12 mouse cellular contexts compared by ENCODE assay signal in the genomic region with DNA sequence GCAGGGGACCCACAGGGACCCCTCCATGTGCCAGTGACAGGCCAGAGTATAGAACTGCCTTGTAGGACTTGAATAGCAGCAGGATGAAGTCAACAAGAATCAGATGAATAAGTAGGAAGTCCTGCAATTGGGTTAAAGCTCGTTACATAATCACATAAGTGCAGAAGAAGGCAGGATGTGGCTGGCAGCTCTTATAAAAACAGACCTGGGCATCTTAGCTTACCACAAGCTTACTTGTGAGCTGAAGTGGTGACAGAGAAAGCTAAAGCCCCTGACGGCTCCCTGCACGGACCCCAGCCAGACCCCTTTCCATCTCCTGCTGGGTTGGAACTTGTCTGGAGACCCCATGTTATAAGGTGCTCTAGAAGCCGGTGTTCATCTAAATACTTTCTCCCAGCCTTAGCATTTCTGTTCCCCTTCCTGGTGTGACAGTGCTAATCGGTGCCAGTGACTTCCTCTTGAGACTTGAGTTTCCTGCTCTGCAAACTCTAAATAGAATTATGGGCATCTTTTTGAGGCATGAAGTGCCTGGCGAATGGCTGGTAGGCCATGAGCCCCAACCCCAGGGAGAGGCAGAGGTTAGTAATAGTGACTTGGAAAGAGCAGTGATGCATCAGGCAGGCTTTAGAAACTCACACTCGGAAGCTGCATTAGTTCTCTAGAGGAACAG. TPM values are rescaled to one million over a fixed set of nuclear protein-coding genes. Genes with fewer than 3 reads are reported as not detected.
A peak's percentile ranks its signal among the peaks of the same experiment; 100 is the strongest.
DNase-seq lines count a peak whose midpoint lies in the region; ATAC-seq and TF ChIP-seq lines count a peak whose summit lies in the region.
"Had no signal": no experiment of that assay in that cellular context is flagged by ENCODE, and none has a peak within 500 bp of the region (broad histone marks: within the 10 kb centered on the region; RNA-seq: fewer than 3 reads in every experiment).

No protein-coding gene starts in this region.

- DNase-seq in frontal cortex, postnatal 10 days (ENCODE audit: low spot score in 2 of 2), result no peak
- DNase-seq in spleen, postnatal 36 days (ENCODE audit: low spot score in 2 of 2), result peak; percentile 22 to 35
- no peak for DNase-seq in spleen, postnatal 14 days (ENCODE audit: low spot score in 2 of 2)
- DNase-seq in skeletal muscle tissue, adult 2 months (ENCODE audit: low read depth, low spot score), result peak; percentile 46
- DNase-seq in kidney, adult 11 months, result no peak
- no peak for DNase-seq in forebrain, postnatal 0 days
- DNase-seq: heart, postnatal 14 days; kidney, postnatal 36 days; left cerebral cortex, postnatal 4 days had no signal

- peaks cover 98% of the 10 kb centered on the region for H3K4me1 ChIP-seq in liver, embryonic 12.5 days
- 0 out of 2 replicates have a peak, but pooled peaks cover 7% of the 10 kb centered on the region for H3K4me1 ChIP-seq in forebrain, postnatal 0 days (ENCODE audit: insufficient read depth)

- H3K36me3 ChIP-seq in liver, embryonic 12.5 days, result peaks cover 83% of the 10 kb centered on the region
- 0 out of 2 replicates have a peak, but pooled peaks cover 13% of the 10 kb centered on the region for H3K36me3 ChIP-seq in forebrain, postnatal 0 days (ENCODE audit: insufficient read depth)
- H3K36me3 ChIP-seq: midbrain, embryonic 10.5 days had no signal

- peak overlapping the region; percentile 98 for H3K4me2 ChIP-seq in liver, embryonic 12.5 days
- H3K4me2 ChIP-seq in forebrain, postnatal 0 days (ENCODE audit: low read depth), result no peak overlapping the region

- H3K9me3 ChIP-seq in liver, embryonic 12.5 days (replicated peaks), result no peaks in the 10 kb centered on the region
- no peaks in the 10 kb centered on the region for H3K9me3 ChIP-seq in forebrain, postnatal 0 days (ENCODE audit: low read length)
- H3K9me3 ChIP-seq: midbrain, embryonic 10.5 days had no signal

- peak overlapping the region; percentile 70 for H3K27ac ChIP-seq in liver, embryonic 12.5 days
- H3K27ac ChIP-seq in forebrain, postnatal 0 days (ENCODE audit: low read depth, low read length), result no peak overlapping the region
- H3K27ac ChIP-seq: midbrain, embryonic 10.5 days had no signal

- no peak for TF ChIP-seq CTCF in forebrain, postnatal 0 days (IDR thresholded peaks at IDR 0.05; ENCODE audit: low read depth)

- 0 out of 2 replicates have a peak overlapping the region, but pooled peaks have one; percentile 12 for H3K9ac ChIP-seq in liver, embryonic 12.5 days
- no peak overlapping the region for H3K9ac ChIP-seq in forebrain, postnatal 0 days

- H3K27me3 ChIP-seq in liver, embryonic 12.5 days (replicated peaks), result peaks cover 3% of the 10 kb centered on the region; the same call in 1 of the 2 replicates
- no peaks in the 10 kb centered on the region for H3K27me3 ChIP-seq in forebrain, postnatal 0 days (ENCODE audit: insufficient read depth, low read length)

- ATAC-seq in frontal cortex, adult (ENCODE audit: low TSS enrichment), result peak; percentile 63
- no peak for ATAC-seq in liver, embryonic 12.5 days
- ATAC-seq in forebrain, postnatal 0 days, result no peak

- no peak overlapping the region for H3K4me3 ChIP-seq in liver, embryonic 12.5 days
- H3K4me3 ChIP-seq in forebrain, postnatal 0 days (ENCODE audit: low read depth, low read length), result no peak overlapping the region
- H3K4me3 ChIP-seq: midbrain, embryonic 10.5 days had no signal

- 52% methylated on average over 7 of the region's 7 CpGs for WGBS in liver, embryonic 12.5 days (ENCODE audit: insufficient replicate concordance)
- 87% methylated on average over 7 of the region's 7 CpGs for WGBS in forebrain, postnatal 0 days

RNA-seq across cellular contexts. Expression of a gene that starts 6.8 kb away (rescaled TPM):
- 61.1 and 64.3 TPM in 2 replicates for polyA plus RNA-seq in liver, embryonic 12.5 days (2016; fragmentation: Nextera tagmentation; extraction: Ambion mirVana)
- 38.6 and 40.9 TPM in 2 replicates for total RNA-seq in forebrain, postnatal 0 days (2014; rRNA removed)
- 54.0 and 54.8 TPM in 2 replicates for polyA plus RNA-seq in forebrain, postnatal 0 days (2015; fragmentation: Nextera tagmentation; extraction: Ambion mirVana)

Comparison
In these comparisons a context has a peak if more than half of its experiments do, and no peak if none do; other contexts are left out.
1. DNase-seq: peak in spleen, postnatal 36 days (2 of 2) and skeletal muscle tissue, adult 2 months (single experiment); none in frontal cortex, postnatal 10 days (0 of 2), spleen, postnatal 14 days (0 of 2), kidney, adult 11 months (single experiment) and forebrain, postnatal 0 days (single experiment).